Mouse (Mus musculus) ES-E14 (cell line): ENCODE data around the gene Plbd2.

ENCODE experiments used
- CHD2 ChIP-seq: IDR thresholded peaks from 2 replicates; pipeline ENCODE4 v1.6.1; 2014; ENCODE audit warnings: mild to moderate bottlenecking, low read depth, low read length, inconsistent platforms
- HCFC1 ChIP-seq: IDR thresholded peaks from 2 replicates; pipeline ENCODE4 v1.6.1; 2012; ENCODE audit warnings: low read length, inconsistent platforms, borderline replicate concordance; ENCODE audit not compliant: insufficient read depth

GRCm38 (mm10) chr5:120493440-120493839 is 10.0 kb downstream of the Plbd2 start:
- TF ChIP-seq HCFC1 (no peak), CHD2 (no peak)
